In the genomic region with DNA sequence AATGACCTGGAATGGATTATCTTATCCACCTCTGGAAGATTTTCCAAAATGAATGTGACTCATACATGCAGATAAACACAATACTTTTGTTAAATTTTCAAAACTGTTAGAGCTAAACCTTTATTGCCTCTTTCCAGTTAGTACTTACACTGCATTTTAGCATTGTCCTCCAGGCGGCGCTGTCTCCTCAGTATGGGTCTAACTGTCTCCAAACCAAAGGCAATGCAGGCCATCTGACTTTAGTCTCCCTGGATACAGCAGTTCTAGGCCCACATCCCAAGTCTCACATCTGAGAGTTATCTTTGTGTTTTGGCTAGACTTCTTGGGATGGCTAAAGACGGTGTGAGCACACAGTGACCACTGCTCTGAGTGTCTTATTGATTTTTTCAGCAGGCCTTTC, we compare ENCODE assay signal across 9 mouse cellular contexts.
DNase-seq lines count a peak whose midpoint lies in the region; ATAC-seq and TF ChIP-seq lines count a peak whose summit lies in the region.
"Had no signal": no experiment of that assay in that cellular context is flagged by ENCODE, and none has a peak within 500 bp of the region (broad histone marks: within the 10 kb centered on the region; RNA-seq: fewer than 3 reads in every experiment).

No protein-coding gene starts in this region.

- H3K36me3 ChIP-seq in ES-E14 (ENCODE audit: control insufficient read depth, insufficient read depth, low read length, poor library complexity, severe bottlenecking): no peaks in the 10 kb centered on the region
- H3K36me3 ChIP-seq in small intestine, adult 2 months (ENCODE audit: control insufficient read depth, insufficient read depth, low read length): no peaks in the 10 kb centered on the region
- H3K36me3 ChIP-seq: liver, embryonic 15.5 days had no signal

- TF ChIP-seq POLR2A in small intestine, adult 2 months (IDR thresholded peaks at IDR 0.05; ENCODE audit: low read depth, low read length): no peak

- H3K27ac ChIP-seq in ES-E14 (ENCODE audit: insufficient read depth, low read depth, low read length, poor library complexity, severe bottlenecking): no peak overlapping the region
- H3K27ac ChIP-seq in small intestine, adult 2 months (ENCODE audit: insufficient read depth, low read depth, low read length): no peak overlapping the region
- H3K27ac ChIP-seq: liver, embryonic 15.5 days had no signal

- TF ChIP-seq CTCF in small intestine, adult 2 months (IDR thresholded peaks at IDR 0.05; ENCODE audit: extremely low read depth, insufficient read length, insufficient replicate concordance, low read depth, low read length): peak; percentile 24; the same call in 1 of the 2 replicates

- in situ Hi-C loops in ES-E14 (cut with MboI; ENCODE audit: low sequenced_read_pairs in 2 of 2, unreplicated experiment in 2 of 2): loop anchor here in 1 of 2 experiments (25.0 kb wide), 1 partner anchor 532 kb away; no protein-coding TSS in a partner anchor

- H3K9me3 ChIP-seq in ES-E14 (ENCODE audit: control insufficient read depth, insufficient read depth, low read depth, low read length): no peaks in the 10 kb centered on the region
- H3K9me3 ChIP-seq: liver, embryonic 15.5 days had no signal

- H3K27me3 ChIP-seq in small intestine, adult 2 months (ENCODE audit: control insufficient read depth, insufficient read depth, low read length): no peaks in the 10 kb centered on the region
- H3K27me3 ChIP-seq: liver, embryonic 15.5 days had no signal

- no peak for ATAC-seq in erythroid progenitor cell, adult 5-6 weeks (replicated peaks; ENCODE audit: low FRiP score, poor library complexity, severe bottlenecking)

- DNase-seq in ES-E14 (ENCODE audit: low read depth, low spot score): peak; percentile 38
- peak; percentile 65 for DNase-seq in adrenal gland, adult 2 months
- peak; percentile 87 for DNase-seq in embryo, embryonic 10 days (ENCODE audit: low spot score)
- peak; percentile 73 for DNase-seq in heart, adult 8-10 months (ENCODE audit: low spot score)
- peak; percentile 59 for DNase-seq in layer of hippocampus, adult 9-11 months
- DNase-seq in lung, postnatal 4 days: peak; percentile 34 to 76

- no peaks in the 10 kb centered on the region for H3K4me1 ChIP-seq in ES-E14 (ENCODE audit: control insufficient read depth in 2 of 2, insufficient read depth in 2 of 2, low read length in 2 of 2, poor library complexity in 1 of 2)
- H3K4me1 ChIP-seq in small intestine, adult 2 months (ENCODE audit: control insufficient read depth, insufficient read depth, insufficient read length, low read length): no peaks in the 10 kb centered on the region
- H3K4me1 ChIP-seq: liver, embryonic 15.5 days had no signal

- no peak overlapping the region for H3K4me3 ChIP-seq in ES-E14 (ENCODE audit: insufficient read depth in 1 of 2, low read depth in 1 of 2, low read length in 2 of 2, poor library complexity in 1 of 2, severe bottlenecking in 1 of 2)
- no peak overlapping the region for H3K4me3 ChIP-seq in small intestine, adult 2 months (ENCODE audit: low read depth, low read length)
- H3K4me3 ChIP-seq: liver, embryonic 15.5 days had no signal

- no peak overlapping the region for H3K9ac ChIP-seq in ES-E14 (ENCODE audit: insufficient read depth, low read depth, low read length, poor library complexity, severe bottlenecking)
- H3K9ac ChIP-seq: liver, embryonic 15.5 days had no signal

- WGBS in small intestine, adult 2 months: 22% methylated on average over 3 of the region's 3 CpGs

TF ChIP-seq in ES-E14, 5 proteins besides CTCF, POLR2A, EP300 and RAD21:
- TF ChIP-seq ZC3H11A (IDR thresholded peaks at IDR 0.05; ENCODE audit: borderline replicate concordance, low read depth, low read length) (peak; percentile 91), ZNF384 (IDR thresholded peaks at IDR 0.05; ENCODE audit: low read depth, low read length) (no peak)
TF ChIP-seq in ES-E14: peak in this region for 1.
